Mouse (Mus musculus) E14TG2a.4 (cell line): ENCODE data around the gene Slamf8.

Source experiments
- H3K27me3 ChIP-seq: 2 replicates; pipeline ENCODE4 v1.6.1; 2014; ENCODE audit warnings: low read length, control low read depth; ENCODE audit not compliant: insufficient read depth
- H3K36me3 ChIP-seq: 2 replicates; pipeline ENCODE4 v1.6.1; 2014; ENCODE audit warnings: low read length, control low read depth; ENCODE audit not compliant: insufficient read depth
- H3K4me1 ChIP-seq: replicated peaks from 2 replicates; pipeline ENCODE4 v1.6.1; 2014; ENCODE audit warnings: low read depth, low read length, control low read depth
- H3K4me3 ChIP-seq: replicated peaks from 2 replicates; pipeline ENCODE4 v1.5.1; 2014; ENCODE audit warnings: mild to moderate bottlenecking, low read length
- H3K9me3 ChIP-seq: 2 replicates; pipeline ENCODE4 v1.6.1; 2014; ENCODE audit warnings: low read length, control low read depth
- CTCF ChIP-seq: conservative IDR thresholded peaks from 2 replicates; pipeline ENCODE4 v1.5.1; 2014; ENCODE audit warnings: low read length
- NANOG ChIP-seq: IDR thresholded peaks from 2 replicates; pipeline ENCODE4 v1.6.1; 2014; ENCODE audit warnings: borderline replicate concordance, low read length, mixed read lengths
- POU5F1 ChIP-seq: IDR thresholded peaks from 2 replicates; pipeline ENCODE4 v1.6.1; 2014; ENCODE audit warnings: low read length, borderline replicate concordance

The Slamf8 gene

GRCm38 (mm10) chr1:172629831-172630230 lies 39.5 kb upstream of the Slamf8 start:
- Histone ChIP-seq H3K27me3 (0 out of 2 replicates have a peak, but pooled peaks cover 3% of the 10 kb centered on the region), H3K36me3 (no peaks in the 10 kb centered on the region), H3K4me1 (peaks cover 12% of the 10 kb centered on the region), H3K9me3 (0 out of 2 replicates have a peak, but pooled peaks cover 7% of the 10 kb centered on the region), H3K4me3 (no peak overlapping the region)
- TF ChIP-seq CTCF: no peak
- no peak for TF ChIP-seq POU5F1
- TF ChIP-seq NANOG: no peak

- TF ChIP-seq NANOG (no peak), CTCF (no peak), POU5F1 (no peak)
- Histone ChIP-seq H3K9me3 (0 out of 2 replicates have a peak, but pooled peaks cover 7% of the 10 kb centered on the region), H3K4me3 (no peak overlapping the region), H3K27me3 (peaks cover 3% of the 10 kb centered on the region; the same call in 1 of the 2 replicates), H3K36me3 (no peaks in the 10 kb centered on the region), H3K4me1 (peaks cover 3% of the 10 kb centered on the region)
These were observed 35.9 kb upstream of the Slamf8 start for GRCm38 (mm10) chr1:172626306-172626705.

- TF ChIP-seq POU5F1 (no peak), CTCF (no peak), NANOG (no peak)
- Histone ChIP-seq H3K4me3 (no peak overlapping the region), H3K4me1 (no peaks in the 10 kb centered on the region), H3K9me3 (0 out of 2 replicates have a peak, but pooled peaks cover 7% of the 10 kb centered on the region), H3K27me3 (peaks cover 3% of the 10 kb centered on the region; the same call in 1 of the 2 replicates), H3K36me3 (no peaks in the 10 kb centered on the region)
These were observed 33.7 kb upstream of the Slamf8 start for GRCm38 (mm10) chr1:172624081-172624480.

GRCm38 (mm10) chr1:172623599-172623998 lies 33.2 kb upstream of the Slamf8 start:
- peaks cover 3% of the 10 kb centered on the region; the same call in 1 of the 2 replicates for H3K27me3 ChIP-seq
- no peaks in the 10 kb centered on the region for H3K36me3 ChIP-seq
- TF ChIP-seq NANOG (no peak), POU5F1 (no peak), CTCF (no peak)
- no peak overlapping the region for H3K4me3 ChIP-seq
- no peaks in the 10 kb centered on the region for H3K4me1 ChIP-seq
- 0 out of 2 replicates have a peak, but pooled peaks cover 7% of the 10 kb centered on the region for H3K9me3 ChIP-seq

GRCm38 (mm10) chr1:172619235-172619634 lies 28.9 kb upstream of the Slamf8 start:
- H3K4me1 ChIP-seq: peaks cover 19% of the 10 kb centered on the region
- TF ChIP-seq CTCF (peak; percentile 88), POU5F1 (no peak), NANOG (no peak)
- H3K27me3 ChIP-seq: peaks cover 15% of the 10 kb centered on the region; the same call in 1 of the 2 replicates
- H3K9me3 ChIP-seq: no peaks in the 10 kb centered on the region
- no peaks in the 10 kb centered on the region for H3K36me3 ChIP-seq
- no peak overlapping the region for H3K4me3 ChIP-seq

GRCm38 (mm10) chr1:172618141-172618540 lies 27.8 kb upstream of the Slamf8 start:
- no peaks in the 10 kb centered on the region for H3K9me3 ChIP-seq
- H3K36me3 ChIP-seq: no peaks in the 10 kb centered on the region
- H3K4me1 ChIP-seq: peaks cover 19% of the 10 kb centered on the region
- peaks cover 12% of the 10 kb centered on the region; the same call in 1 of the 2 replicates for H3K27me3 ChIP-seq
- TF ChIP-seq CTCF (no peak), POU5F1 (no peak), NANOG (no peak)
- no peak overlapping the region for H3K4me3 ChIP-seq

- no peak overlapping the region for H3K4me3 ChIP-seq
- H3K36me3 ChIP-seq: no peaks in the 10 kb centered on the region
- no peaks in the 10 kb centered on the region for H3K9me3 ChIP-seq
- TF ChIP-seq POU5F1 (no peak), CTCF (no peak), NANOG (no peak)
- H3K27me3 ChIP-seq: peaks cover 12% of the 10 kb centered on the region; the same call in 1 of the 2 replicates
- H3K4me1 ChIP-seq: peaks cover 19% of the 10 kb centered on the region
These were observed 27.2 kb upstream of the Slamf8 start for GRCm38 (mm10) chr1:172617365-172618076.

- H3K4me1 ChIP-seq: peaks cover 19% of the 10 kb centered on the region
- TF ChIP-seq CTCF: no peak
- TF ChIP-seq POU5F1: no peak
- no peak for TF ChIP-seq NANOG
- 0 out of 2 replicates have a peak overlapping the region, but pooled peaks have one; percentile 10 for H3K4me3 ChIP-seq
- H3K36me3 ChIP-seq: no peaks in the 10 kb centered on the region
- no peaks in the 10 kb centered on the region for H3K9me3 ChIP-seq
- peaks cover 17% of the 10 kb centered on the region for H3K27me3 ChIP-seq
These were observed 26.4 kb upstream of the Slamf8 start for GRCm38 (mm10) chr1:172616537-172617300.
